Mouse (Mus musculus): ENCODE results near the gene Gm3676.
"Not testable (repeated sequence)": the region's sequence is repeated elsewhere in the genome, so short reads cannot be mapped to it uniquely, and the experiment has no call there.

The Gm3676 gene

GRCm38 (mm10) chr14:41646387-41646786 is at the start of gene Gm3676:
TSS of gene Gm3676 (minus strand) at chr14:41646487.
- DNase-seq = not testable (repeated sequence)

DNA sequence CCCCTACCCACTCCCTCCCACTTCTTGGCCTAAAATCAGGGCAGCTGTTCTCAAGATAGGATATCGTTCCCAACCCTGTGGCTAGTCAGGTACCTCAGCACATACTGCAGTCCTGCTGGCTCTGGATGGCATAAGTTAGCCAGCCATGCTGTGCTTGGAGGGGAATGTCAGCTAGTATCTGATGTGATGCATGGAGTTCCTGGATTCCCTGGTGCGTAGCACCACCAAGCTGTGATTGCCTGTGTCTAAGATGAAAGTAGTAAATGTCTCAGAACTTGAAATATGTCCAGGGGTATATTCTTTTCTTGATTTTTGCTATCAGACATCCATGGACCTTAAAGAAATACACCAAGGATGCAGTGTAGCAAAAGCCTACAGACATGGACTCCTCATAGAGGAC is 1.9 kb upstream of the Gm3676 start:
- DNase-seq = not testable (repeated sequence)

DNA sequence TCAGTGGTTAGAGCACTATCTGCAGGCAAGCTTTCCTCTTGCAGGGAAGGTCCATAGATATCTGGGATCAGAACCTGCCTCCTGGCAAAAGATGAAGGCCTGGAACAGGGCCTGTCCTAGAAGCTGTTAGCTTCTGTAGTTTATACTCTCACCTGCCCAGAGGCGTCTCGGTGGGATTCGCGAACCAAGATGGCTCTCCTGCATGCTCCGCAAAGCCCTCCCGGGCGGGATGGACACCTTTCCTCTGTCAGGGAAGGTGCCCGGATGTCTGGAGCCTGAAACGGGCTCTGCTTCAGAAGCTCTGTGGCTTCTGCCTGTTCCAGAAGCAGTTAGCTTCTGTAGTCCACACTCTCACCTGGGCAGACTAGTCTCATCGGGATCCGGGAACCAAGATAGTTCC is 16.1 kb downstream of the Gm3676 start:
- DNase-seq = not testable (repeated sequence)

GRCm38 (mm10) chr14:41624512-41624911 is 21.8 kb downstream of the Gm3676 start, which contains the start of gene Gm3072:
TSS of gene Gm3072 (minus strand) at chr14:41624612.
- DNase-seq = not testable (repeated sequence)

DNA sequence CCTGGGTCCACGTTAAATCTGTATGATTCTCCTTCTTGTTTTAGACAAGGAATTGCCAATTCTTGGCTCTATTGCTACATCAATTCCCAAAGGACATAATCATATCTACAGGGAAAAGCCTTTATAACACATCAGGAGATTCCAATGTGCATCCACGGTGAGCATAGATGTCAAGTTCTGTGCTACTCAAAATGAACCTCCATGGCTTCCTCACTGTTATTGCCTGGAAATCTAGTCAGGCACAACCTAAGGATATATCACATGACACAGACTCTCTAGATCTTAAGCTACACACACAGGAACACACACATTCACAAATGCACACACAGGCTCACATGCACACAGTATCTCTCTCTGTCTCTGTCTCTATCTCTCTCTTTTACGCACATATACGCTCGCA is 23.8 kb downstream of the Gm3676 start:
- not testable (repeated sequence) for DNase-seq

GRCm38 (mm10) chr14:41610690-41611089 is 35.6 kb downstream of the Gm3676 start:
- DNase-seq = not testable (repeated sequence)

GRCm38 (mm10) chr14:41600935-41601334 is 45.4 kb downstream of the Gm3676 start:
- not testable (repeated sequence) for DNase-seq
